10 mouse cellular contexts compared by ENCODE assay signal in the genomic region with DNA sequence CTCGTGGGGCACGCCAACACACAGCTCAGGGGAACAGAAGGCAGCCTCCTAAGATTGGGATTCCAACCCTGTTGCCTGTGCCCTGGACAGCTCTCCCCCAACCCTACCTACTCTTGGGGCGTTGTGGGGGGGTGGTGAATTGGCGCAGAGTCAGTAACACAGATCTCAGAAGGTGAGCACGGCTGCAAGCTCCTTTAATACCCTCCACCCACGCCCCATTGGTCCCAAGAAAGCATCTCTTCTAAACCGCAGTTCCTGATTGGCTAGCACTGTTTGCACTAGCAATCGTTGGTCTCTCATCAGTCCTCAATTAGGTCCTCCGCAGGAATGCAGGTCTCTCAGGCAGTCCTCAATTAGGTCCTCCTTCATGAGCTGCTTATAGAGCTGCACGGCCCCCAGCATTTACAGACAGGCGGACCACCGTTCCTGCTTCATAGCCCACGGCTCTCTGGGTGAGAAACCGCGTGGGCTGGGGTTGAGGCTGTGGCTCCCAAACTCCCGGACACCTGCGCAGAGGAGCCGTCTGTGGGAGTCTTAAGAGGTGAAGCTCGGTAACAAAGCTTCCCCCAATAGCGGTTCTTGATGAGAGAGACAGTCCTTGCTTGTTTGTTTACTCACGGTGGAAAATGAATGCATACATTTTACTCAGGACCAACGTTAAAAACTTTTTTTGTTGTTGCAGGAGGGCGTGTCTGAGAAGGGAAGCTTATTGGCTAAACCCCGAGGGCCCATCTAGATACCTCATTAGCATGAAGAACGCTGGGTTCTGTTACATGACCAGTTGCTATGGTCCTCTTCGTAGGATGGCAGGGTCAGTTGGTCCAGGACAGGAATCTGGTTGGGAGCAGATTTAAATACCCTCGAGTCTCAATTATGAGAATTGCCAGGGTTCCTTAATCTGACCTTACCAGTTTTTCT. TPM values are rescaled to one million over a fixed set of nuclear protein-coding genes. Genes with fewer than 3 reads are reported as not detected.
DNase-seq lines count a peak whose midpoint lies in the region; ATAC-seq and TF ChIP-seq lines count a peak whose summit lies in the region.
"Had no signal": no experiment of that assay in that cellular context is flagged by ENCODE, and none has a peak within 500 bp of the region (broad histone marks: within the 10 kb centered on the region; RNA-seq: fewer than 3 reads in every experiment).

No protein-coding gene starts in this region.

- no peak overlapping the region for H3K9ac ChIP-seq in lung, embryonic 16.5 days (ENCODE audit: low read length)
- H3K9ac ChIP-seq in hindbrain, embryonic 12.5 days = no peak overlapping the region
- H3K9ac ChIP-seq in stomach, postnatal 0 days (ENCODE audit: low read length) = no peak overlapping the region
- H3K9ac ChIP-seq: liver, embryonic 13.5 days had no signal

- H3K27ac ChIP-seq in lung, embryonic 16.5 days (ENCODE audit: low read length) = no peak overlapping the region
- no peak overlapping the region for H3K27ac ChIP-seq in hindbrain, embryonic 12.5 days
- H3K27ac ChIP-seq in stomach, postnatal 0 days (replicated peaks) = no peak overlapping the region
- H3K27ac ChIP-seq: liver, embryonic 13.5 days had no signal

- peaks cover 2% of the 10 kb centered on the region for H3K4me1 ChIP-seq in lung, embryonic 16.5 days (replicated peaks; ENCODE audit: control insufficient read depth, insufficient read depth, low read length)
- H3K4me1 ChIP-seq in lung, adult 2 months (ENCODE audit: control insufficient read depth, insufficient read depth, low read length) = peaks cover 7% of the 10 kb centered on the region
- H3K4me1 ChIP-seq in hindbrain, embryonic 12.5 days = peaks cover 9% of the 10 kb centered on the region; the same call in 1 of the 2 replicates
- H3K4me1 ChIP-seq in stomach, postnatal 0 days (replicated peaks; ENCODE audit: control insufficient read depth, insufficient read depth) = no peaks in the 10 kb centered on the region
- H3K4me1 ChIP-seq: liver, embryonic 13.5 days had no signal

- ATAC-seq in lung, embryonic 16.5 days (ENCODE audit: low read depth) = no peak; the same call in 1 of the 2 replicates
- 0 out of 2 replicates have a peak, but pooled peaks have one; percentile 64 for ATAC-seq in hindbrain, embryonic 12.5 days (ENCODE audit: low FRiP score)
- ATAC-seq in stomach, postnatal 0 days (ENCODE audit: low FRiP score, low TSS enrichment) = peak; percentile 22; the same call in 1 of the 2 replicates

- WGBS in lung, embryonic 16.5 days = 35% methylated on average over 27 of the region's 27 CpGs
- whole genome bisulfite sequencing in lung, adult 2 months = 46% methylated on average over 27 of the region's 27 CpGs
- 38% methylated on average over 27 of the region's 27 CpGs for WGBS in hindbrain, embryonic 12.5 days
- 41% methylated on average over 27 of the region's 27 CpGs for WGBS in stomach, postnatal 0 days

- peak; percentile 15 for DNase-seq in cerebellum, adult 11-12 months
- no peak for DNase-seq in cerebellum, postnatal 36 days
- DNase-seq in lung, adult 2 months = no peak
- DNase-seq in stomach, postnatal 0 days (ENCODE audit: low spot score) = no peak
- DNase-seq in adrenal gland, postnatal 10 days = no peak
- DNase-seq in T-cell, adult 2 months (ENCODE audit: low spot score) = no peak
- DNase-seq: liver, embryonic 13.5 days had no signal

- TF ChIP-seq EP300 in stomach, postnatal 0 days (optimal IDR thresholded peaks at IDR 0.05) = no peak

- TF ChIP-seq POLR2A in lung, adult 2 months (IDR thresholded peaks at IDR 0.05; ENCODE audit: borderline replicate concordance, extremely low read depth, low read depth, low read length) = no peak

- no peaks in the 10 kb centered on the region for H3K27me3 ChIP-seq in lung, embryonic 16.5 days (ENCODE audit: control insufficient read depth, insufficient read depth, low read depth, low read length)
- no peaks in the 10 kb centered on the region for H3K27me3 ChIP-seq in hindbrain, embryonic 12.5 days
- H3K27me3 ChIP-seq in stomach, postnatal 0 days (ENCODE audit: control insufficient read depth, insufficient read depth, low read length) = no peaks in the 10 kb centered on the region

- H3K36me3 ChIP-seq in lung, embryonic 16.5 days (ENCODE audit: control insufficient read depth, insufficient read depth, low read length) = no peaks in the 10 kb centered on the region
- no peaks in the 10 kb centered on the region for H3K36me3 ChIP-seq in hindbrain, embryonic 12.5 days
- no peaks in the 10 kb centered on the region for H3K36me3 ChIP-seq in stomach, postnatal 0 days (ENCODE audit: control insufficient read depth, insufficient read depth, low read length)
- H3K36me3 ChIP-seq: liver, embryonic 13.5 days had no signal

- H3K4me3 ChIP-seq in lung, embryonic 16.5 days (ENCODE audit: low read length) = no peak overlapping the region
- H3K4me3 ChIP-seq in lung, adult 2 months (replicated peaks; ENCODE audit: extremely low read depth, low read depth, low read length) = no peak overlapping the region
- peak overlapping the region; percentile 12 for H3K4me3 ChIP-seq in hindbrain, embryonic 12.5 days
- no peak overlapping the region for H3K4me3 ChIP-seq in stomach, postnatal 0 days (ENCODE audit: low read depth, low read length)
- H3K4me3 ChIP-seq: liver, embryonic 13.5 days had no signal

- 0 out of 2 replicates have a peak overlapping the region, but pooled peaks have one; percentile 10 for H3K4me2 ChIP-seq in lung, embryonic 16.5 days (ENCODE audit: low read depth, low read length)
- peak overlapping the region; percentile 40 for H3K4me2 ChIP-seq in hindbrain, embryonic 12.5 days (replicated peaks)
- H3K4me2 ChIP-seq in stomach, postnatal 0 days (replicated peaks; ENCODE audit: low read depth) = no peak overlapping the region
- H3K4me2 ChIP-seq: liver, embryonic 13.5 days had no signal

- TF ChIP-seq CTCF in lung, adult 2 months (IDR thresholded peaks at IDR 0.05; ENCODE audit: insufficient read depth, low read length) = no peak
- TF ChIP-seq CTCF in stomach, postnatal 0 days (IDR thresholded peaks at IDR 0.05; ENCODE audit: low read depth) = no peak

- H3K9me3 ChIP-seq in lung, embryonic 16.5 days (ENCODE audit: control insufficient read depth, low read length) = peaks cover 3% of the 10 kb centered on the region
- peaks cover 4% of the 10 kb centered on the region; the same call in 1 of the 2 replicates for H3K9me3 ChIP-seq in hindbrain, embryonic 12.5 days (replicated peaks)
- no peaks in the 10 kb centered on the region for H3K9me3 ChIP-seq in stomach, postnatal 0 days (ENCODE audit: control insufficient read depth, low read length)
- H3K9me3 ChIP-seq: liver, embryonic 13.5 days had no signal

RNA-seq across cellular contexts. Expression of a gene that starts 50.0 kb away (rescaled TPM):
- polyA plus RNA-seq in lung, embryonic 16.5 days (2015; fragmentation: Nextera tagmentation; extraction: Ambion mirVana) = not detected in 2 replicates
- 0.26 and 0.28 TPM in 2 replicates for polyA plus RNA-seq in lung, adult 2 months (2012; rRNA removed)
- polyA plus RNA-seq in hindbrain, embryonic 12.5 days (2016; fragmentation: Nextera tagmentation; extraction: Ambion mirVana) = not detected in 2 replicates
- not detected in 2 replicates for polyA plus RNA-seq in stomach, postnatal 0 days (2015; fragmentation: Nextera tagmentation; extraction: Ambion mirVana)
- total RNA-seq in adrenal gland, postnatal 10 days (2021) = under 1 TPM in 1 of 2 experiments, not detected in 1; 0.15 TPM
- polyA plus RNA-seq: liver, embryonic 13.5 days; thymus, postnatal 0 days had no signal
